Mouse (Mus musculus): ENCODE data around the gene Hoxd3. TPM values are rescaled to one million over a fixed set of nuclear protein-coding genes. Genes with fewer than 3 reads are reported as not detected.

The Hoxd3 gene
- total and polyA plus RNA-seq, 2 experiments = not detected

DNA sequence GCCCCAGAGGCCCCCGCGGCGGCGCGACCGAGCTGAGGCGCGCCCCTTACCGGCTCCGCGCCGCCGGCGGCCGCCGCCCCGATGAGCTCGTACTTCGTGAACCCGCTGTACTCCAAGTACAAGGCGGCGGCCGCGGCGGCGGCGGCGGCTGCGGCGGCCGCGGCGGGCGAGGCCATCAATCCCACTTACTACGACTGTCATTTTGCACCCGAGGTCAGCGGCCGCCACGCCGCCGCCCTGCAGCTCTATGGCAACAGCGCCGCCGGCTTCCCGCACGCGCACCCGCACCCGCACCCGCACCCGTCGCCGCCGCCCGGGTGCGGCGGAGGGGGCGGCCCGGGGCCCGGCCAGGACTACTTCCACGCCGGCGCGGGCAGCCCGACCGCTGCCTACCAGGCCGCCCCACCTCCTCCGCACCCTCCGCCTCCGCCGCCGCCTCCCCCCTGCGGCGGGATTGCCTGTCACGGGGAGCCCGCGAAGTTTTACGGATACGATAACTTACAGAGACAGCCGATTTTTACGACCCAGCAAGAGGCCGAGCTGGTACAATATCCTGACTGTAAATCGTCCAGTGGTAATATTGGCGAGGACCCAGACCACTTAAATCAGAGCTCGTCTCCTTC, 6.1 kb upstream of the Hoxd3 start:
- no peak overlapping the region; the same call in 1 of the 2 replicates for H3K4me3 ChIP-seq (ENCODE audit: insufficient read depth, low read depth, low read length)
- H3K27ac ChIP-seq (replicated peaks; ENCODE audit: insufficient read depth, low read depth, low read length) = no peak overlapping the region
- H3K79me2 ChIP-seq (ENCODE audit: control insufficient read depth, insufficient read depth, low read length) = no peaks in the 10 kb centered on the region
- no peak for DNase-seq (ENCODE audit: extremely low read depth, low read depth, low spot score)
- H3K36me3 ChIP-seq (ENCODE audit: control insufficient read depth, insufficient read depth, low read length) = no peaks in the 10 kb centered on the region
- H3K4me1 ChIP-seq (ENCODE audit: control insufficient read depth, insufficient read depth, low read length) = no peaks in the 10 kb centered on the region
- peaks cover 43% of the 10 kb centered on the region for H3K27me3 ChIP-seq (ENCODE audit: control insufficient read depth, insufficient read depth, low read length)
- no peak overlapping the region for H3K9ac ChIP-seq (ENCODE audit: low read depth, low read length)
- no peak for TF ChIP-seq CTCF (IDR thresholded peaks at IDR 0.05; ENCODE audit: low read depth, low read length)
- no peak for TF ChIP-seq POLR2A (IDR thresholded peaks at IDR 0.05; ENCODE audit: extremely low read depth, insufficient read depth, low read length)
- WGBS = 2% methylated on average over 69 of the region's 85 CpGs

DNA sequence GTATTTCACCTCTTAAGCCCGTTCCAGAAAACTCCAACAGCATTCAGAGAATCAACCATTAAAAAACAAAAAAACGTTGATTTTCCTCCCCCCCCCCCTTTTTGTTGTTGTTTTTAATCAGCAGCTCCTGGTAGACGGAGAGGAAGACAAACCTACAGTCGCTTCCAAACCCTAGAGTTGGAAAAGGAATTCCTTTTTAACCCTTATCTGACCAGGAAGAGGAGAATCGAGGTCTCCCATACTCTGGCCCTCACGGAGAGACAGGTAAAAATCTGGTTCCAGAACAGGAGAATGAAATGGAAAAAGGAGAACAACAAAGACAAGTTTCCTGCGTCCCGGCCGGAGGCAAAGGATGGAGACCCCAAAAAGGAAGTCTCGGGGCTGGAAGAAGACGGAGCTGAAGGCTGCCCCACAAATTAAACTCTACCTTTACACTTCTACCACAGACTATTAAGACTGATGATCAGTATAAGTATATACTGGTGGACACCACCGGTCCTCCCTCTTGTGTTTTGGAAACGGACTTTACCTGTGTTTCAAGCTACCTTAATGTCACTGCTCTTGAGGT, 5.2 kb upstream of the Hoxd3 start:
- H3K36me3 ChIP-seq (ENCODE audit: control insufficient read depth, insufficient read depth, low read length) = no peaks in the 10 kb centered on the region
- no peaks in the 10 kb centered on the region for H3K4me1 ChIP-seq (ENCODE audit: control insufficient read depth, insufficient read depth, low read length)
- DNase-seq (ENCODE audit: extremely low read depth, low read depth, low spot score) = no peak
- no peaks in the 10 kb centered on the region for H3K79me2 ChIP-seq (ENCODE audit: control insufficient read depth, insufficient read depth, low read length)
- H3K27ac ChIP-seq (replicated peaks; ENCODE audit: insufficient read depth, low read depth, low read length) = no peak overlapping the region
- no peak overlapping the region for H3K9ac ChIP-seq (ENCODE audit: low read depth, low read length)
- no peak for TF ChIP-seq POLR2A (IDR thresholded peaks at IDR 0.05; ENCODE audit: extremely low read depth, insufficient read depth, low read length)
- no peak for TF ChIP-seq CTCF (IDR thresholded peaks at IDR 0.05; ENCODE audit: low read depth, low read length)
- H3K27me3 ChIP-seq (ENCODE audit: control insufficient read depth, insufficient read depth, low read length) = peaks cover 45% of the 10 kb centered on the region
- 8% methylated on average over 13 of the region's 13 CpGs for WGBS
- no peak overlapping the region for H3K4me3 ChIP-seq (ENCODE audit: insufficient read depth, low read depth, low read length)

DNA sequence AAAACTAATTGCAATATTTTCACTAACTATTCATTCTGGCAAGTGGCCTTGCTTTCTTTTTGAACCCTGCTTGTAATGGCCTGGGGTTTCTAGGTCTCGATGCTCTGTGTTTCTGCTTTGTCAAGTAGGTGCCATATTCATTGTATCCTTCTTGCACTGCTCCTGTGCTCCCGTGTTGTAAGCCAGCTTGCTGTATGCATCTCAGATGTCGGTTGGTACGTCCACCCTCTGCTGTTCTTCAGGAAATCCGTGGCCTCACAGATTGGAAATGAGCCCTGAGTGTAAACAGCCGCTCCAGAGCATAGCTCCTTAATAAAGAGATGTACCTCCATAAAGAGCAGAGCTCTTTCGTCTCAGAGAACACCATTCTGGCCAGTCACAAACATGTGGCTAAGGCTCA, 4.1 kb upstream of the Hoxd3 start:
- no peaks in the 10 kb centered on the region for H3K4me1 ChIP-seq (ENCODE audit: control insufficient read depth, insufficient read depth, low read length)
- H3K27me3 ChIP-seq (ENCODE audit: control insufficient read depth, insufficient read depth, low read length) = peaks cover 53% of the 10 kb centered on the region
- no peaks in the 10 kb centered on the region for H3K79me2 ChIP-seq (ENCODE audit: control insufficient read depth, insufficient read depth, low read length)
- H3K36me3 ChIP-seq (ENCODE audit: control insufficient read depth, insufficient read depth, low read length) = no peaks in the 10 kb centered on the region
- H3K4me3 ChIP-seq (ENCODE audit: insufficient read depth, low read depth, low read length) = no peak overlapping the region
- TF ChIP-seq POLR2A (IDR thresholded peaks at IDR 0.05; ENCODE audit: extremely low read depth, insufficient read depth, low read length) (no peak), CTCF (IDR thresholded peaks at IDR 0.05; ENCODE audit: low read depth, low read length) (no peak)
- no peak for DNase-seq (ENCODE audit: extremely low read depth, low read depth, low spot score)
- no peak overlapping the region for H3K27ac ChIP-seq (replicated peaks; ENCODE audit: insufficient read depth, low read depth, low read length)
- H3K9ac ChIP-seq (ENCODE audit: low read depth, low read length) = no peak overlapping the region
- 22% methylated on average over 7 of the region's 7 CpGs for WGBS

DNA sequence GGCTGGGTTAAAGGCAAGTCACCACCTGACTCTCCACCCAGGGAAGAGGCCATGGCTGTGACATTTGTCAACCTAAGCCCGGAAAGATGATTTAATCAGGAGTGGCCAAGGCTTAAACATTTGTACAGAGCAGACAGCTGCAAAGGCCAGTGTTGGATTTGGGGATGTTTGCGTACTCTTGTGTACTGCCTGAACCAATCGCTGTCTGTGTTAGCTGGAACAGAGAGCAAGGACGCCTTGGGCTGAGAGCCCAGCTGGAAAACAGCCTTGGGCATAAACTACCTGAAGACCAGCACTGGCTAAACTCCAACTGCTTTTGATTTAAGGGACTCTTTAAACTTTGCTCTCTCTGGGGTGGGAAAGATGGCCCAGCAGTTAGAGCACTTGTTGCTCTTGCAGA, 3.1 kb upstream of the Hoxd3 start:
- Histone ChIP-seq H3K4me1 (ENCODE audit: control insufficient read depth, insufficient read depth, low read length) (no peaks in the 10 kb centered on the region), H3K4me3 (ENCODE audit: insufficient read depth, low read depth, low read length) (no peak overlapping the region), H3K27ac (replicated peaks; ENCODE audit: insufficient read depth, low read depth, low read length) (no peak overlapping the region), H3K79me2 (ENCODE audit: control insufficient read depth, insufficient read depth, low read length) (no peaks in the 10 kb centered on the region), H3K9ac (ENCODE audit: low read depth, low read length) (no peak overlapping the region), H3K36me3 (ENCODE audit: control insufficient read depth, insufficient read depth, low read length) (no peaks in the 10 kb centered on the region), H3K27me3 (ENCODE audit: control insufficient read depth, insufficient read depth, low read length) (peaks cover 55% of the 10 kb centered on the region)
- WGBS = 15% methylated on average over 4 of the region's 4 CpGs
- TF ChIP-seq POLR2A (IDR thresholded peaks at IDR 0.05; ENCODE audit: extremely low read depth, insufficient read depth, low read length) (no peak), CTCF (IDR thresholded peaks at IDR 0.05; ENCODE audit: low read depth, low read length) (no peak)
- no peak for DNase-seq (ENCODE audit: extremely low read depth, low read depth, low spot score)

DNA sequence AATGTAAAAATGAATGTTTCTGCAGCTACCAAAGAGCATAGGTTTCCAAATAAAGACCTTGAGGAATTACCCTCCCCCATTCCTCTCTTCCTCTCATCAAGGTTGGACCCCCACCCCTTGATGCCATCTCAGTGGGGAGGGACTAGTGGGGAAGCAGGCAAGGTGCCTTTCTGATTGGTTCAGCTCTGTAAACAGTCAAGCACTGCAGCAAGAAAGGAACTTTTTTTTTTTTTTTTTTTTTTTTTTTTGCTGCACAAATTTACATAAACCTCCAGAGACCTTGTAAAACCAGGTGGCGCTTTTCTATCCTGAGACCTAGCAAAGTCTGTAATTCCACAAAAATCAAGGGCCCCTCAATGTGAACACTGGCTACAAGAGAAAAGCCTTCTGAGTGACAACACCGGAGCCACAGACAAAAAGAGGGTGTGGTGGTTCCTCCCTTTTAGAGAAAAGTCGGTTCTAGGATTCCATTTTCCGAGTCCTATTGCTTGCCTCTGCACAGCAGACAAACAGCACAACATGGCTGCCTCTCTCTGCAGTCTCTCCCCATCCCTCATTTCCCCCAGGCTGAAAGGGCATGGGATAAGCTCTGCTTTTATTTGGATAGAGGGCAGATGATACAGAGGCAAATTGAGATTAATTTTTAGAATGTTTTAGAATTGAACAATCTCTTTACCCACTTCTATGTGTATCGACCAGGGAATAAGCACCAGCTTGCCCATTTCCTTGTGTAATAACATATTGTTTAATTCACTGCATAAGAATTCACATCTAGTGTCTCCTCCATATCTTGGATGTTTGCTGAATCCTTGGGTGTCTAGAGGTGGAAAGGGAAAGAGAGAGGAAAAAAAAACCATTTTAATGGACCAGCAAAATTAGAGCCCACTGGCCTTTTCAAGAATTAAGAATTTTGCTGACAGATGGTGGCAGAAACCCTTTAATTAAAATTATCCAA, 2.0 kb upstream of the Hoxd3 start:
- DNase-seq (ENCODE audit: extremely low read depth, low read depth, low spot score) = no peak
- no peak for TF ChIP-seq CTCF (IDR thresholded peaks at IDR 0.05; ENCODE audit: low read depth, low read length)
- H3K4me1 ChIP-seq (ENCODE audit: control insufficient read depth, insufficient read depth, low read length) = no peaks in the 10 kb centered on the region
- no peaks in the 10 kb centered on the region for H3K79me2 ChIP-seq (ENCODE audit: control insufficient read depth, insufficient read depth, low read length)
- 12% methylated on average over 5 of the region's 5 CpGs for WGBS
- H3K27ac ChIP-seq (replicated peaks; ENCODE audit: insufficient read depth, low read depth, low read length) = no peak overlapping the region
- no peak overlapping the region for H3K9ac ChIP-seq (ENCODE audit: low read depth, low read length)
- no peaks in the 10 kb centered on the region for H3K36me3 ChIP-seq (ENCODE audit: control insufficient read depth, insufficient read depth, low read length)
- H3K4me3 ChIP-seq (ENCODE audit: insufficient read depth, low read depth, low read length) = no peak overlapping the region
- peaks cover 48% of the 10 kb centered on the region for H3K27me3 ChIP-seq (ENCODE audit: control insufficient read depth, insufficient read depth, low read length)
